Mouse (Mus musculus) cerebellum, postnatal 10 days (tissue): ENCODE data around the gene Rbm15.
"Not testable (repeated sequence)": the region's sequence is repeated elsewhere in the genome, so short reads cannot be mapped to it uniquely, and the experiment has no call there.

Experiments used
- DNase-seq, 2 experiments: peaks; one replicate each; pipeline ENCODE4 v3.0.0; 2021; ENCODE audit warnings: mixed read lengths in 2 of 2

The Rbm15 gene

GRCm38 (mm10) chr3:107330503-107331424 lies 2.7 kb downstream of the Rbm15 start:
- peak; percentile 26 to 30 for DNase-seq

- no peak for DNase-seq
Observed at GRCm38 (mm10) chr3:107326442-107326841, 7.0 kb downstream of the Rbm15 start.

- DNase-seq = no peak
Observed at GRCm38 (mm10) chr3:107321776-107322175, 11.7 kb downstream of the Rbm15 start.

- no peak for DNase-seq
Observed at GRCm38 (mm10) chr3:107321141-107321540, 12.3 kb downstream of the Rbm15 start.

GRCm38 (mm10) chr3:107317338-107317737 lies 16.1 kb downstream of the Rbm15 start:
- no peak for DNase-seq

GRCm38 (mm10) chr3:107296917-107297316 lies 36.6 kb downstream of the Rbm15 start:
- DNase-seq = not testable (repeated sequence)

- no peak for DNase-seq
Observed at GRCm38 (mm10) chr3:107295672-107296360, 37.7 kb downstream of the Rbm15 start.

GRCm38 (mm10) chr3:107290764-107291381 lies 42.6 kb downstream of the Rbm15 start, which contains the start of gene Slc16a4:
Gene Slc16a4 (plus strand): TSS chr3:107291230.
- DNase-seq = peak in 1 of 2 experiments; percentile 15

- no peak for DNase-seq
Observed at GRCm38 (mm10) chr3:107287346-107287745, 46.1 kb downstream of the Rbm15 start.

- DNase-seq = no peak
Observed at GRCm38 (mm10) chr3:107286123-107286522, 47.4 kb downstream of the Rbm15 start.

- DNase-seq = peak; percentile 95
Observed at GRCm38 (mm10) chr3:107278479-107279269, 54.8 kb downstream of the Rbm15 start, which contains the start of gene Lamtor5. Gene Lamtor5 (plus strand): TSS chr3:107278858.

GRCm38 (mm10) chr3:107276626-107277025 lies 56.8 kb downstream of the Rbm15 start:
- DNase-seq = no peak

- DNase-seq = no peak
Observed at GRCm38 (mm10) chr3:107275996-107276395, 57.5 kb downstream of the Rbm15 start.
